Mouse (Mus musculus): ENCODE measurements around the gene Rer1. TPM values are rescaled to one million over a fixed set of nuclear protein-coding genes. Genes with fewer than 3 reads are reported as not detected.

The Rer1 gene
- polyA plus RNA-seq, 1 experiment, result 125 TPM

- no peak for TF ChIP-seq MYOD1 (IDR thresholded peaks at IDR 0.05; ENCODE audit: control insufficient read depth, insufficient read length, low read depth)
- no peak for TF ChIP-seq CTCF (IDR thresholded peaks at IDR 0.05; ENCODE audit: control insufficient read depth, insufficient read depth, insufficient read length)
- TF ChIP-seq MAX (IDR thresholded peaks at IDR 0.05), result no peak
- Histone ChIP-seq H3K4me3 (ENCODE audit: insufficient read depth, poor library complexity, severe bottlenecking) (no peak overlapping the region), H3ac (ENCODE audit: control insufficient read depth, insufficient read length, low read depth) (no peak overlapping the region), H3K36me3 (ENCODE audit: control insufficient read depth, insufficient read depth) (peaks cover 8% of the 10 kb centered on the region), H3K79me3 (ENCODE audit: low read depth) (no peaks in the 10 kb centered on the region), H3K79me2 (ENCODE audit: control insufficient read depth, insufficient read depth) (peaks cover 13% of the 10 kb centered on the region), H3K27me3 (ENCODE audit: control insufficient read depth, insufficient read depth, insufficient read length) (peaks cover 38% of the 10 kb centered on the region)
These were observed 22.3 kb downstream of the Rer1 start for GRCm38 (mm10) chr4:155063895-155064294.

DNA sequence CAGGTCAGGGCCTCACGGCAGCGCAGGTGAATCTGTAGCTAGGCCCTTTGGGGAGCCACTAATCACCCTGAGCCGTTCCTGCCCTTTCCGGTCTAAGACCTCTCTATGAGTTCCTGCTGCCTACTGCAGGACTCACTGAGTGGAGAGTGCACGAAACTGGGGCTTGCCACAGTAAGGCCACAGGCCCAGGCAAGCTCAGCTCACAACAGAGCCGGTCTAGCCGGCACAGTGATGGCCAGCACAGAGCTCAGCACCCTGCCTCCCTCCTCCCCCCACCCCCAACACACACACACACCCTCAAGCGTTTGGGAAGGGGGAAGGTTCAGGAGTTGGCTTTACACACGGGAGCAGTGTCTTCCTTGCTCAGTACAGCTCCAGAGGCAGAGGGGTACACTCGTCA lies 27.9 kb downstream of the Rer1 start:
- Histone ChIP-seq H3K4me3 (ENCODE audit: insufficient read depth, poor library complexity, severe bottlenecking) (no peak overlapping the region), H3K36me3 (ENCODE audit: control insufficient read depth, insufficient read depth) (no peaks in the 10 kb centered on the region), H3K27me3 (ENCODE audit: control insufficient read depth, insufficient read depth, insufficient read length) (peaks cover 62% of the 10 kb centered on the region), H3ac (ENCODE audit: control insufficient read depth, insufficient read length, low read depth) (no peak overlapping the region), H3K79me2 (ENCODE audit: control insufficient read depth, insufficient read depth) (no peaks in the 10 kb centered on the region), H3K79me3 (ENCODE audit: low read depth) (no peaks in the 10 kb centered on the region)
- TF ChIP-seq MAX (IDR thresholded peaks at IDR 0.05), result no peak
- TF ChIP-seq CEBPB (IDR thresholded peaks at IDR 0.05; ENCODE audit: low read depth), result no peak
- no peak for TF ChIP-seq MYOD1 (IDR thresholded peaks at IDR 0.05; ENCODE audit: control insufficient read depth, insufficient read length, low read depth)
- no peak for TF ChIP-seq MYOG (IDR thresholded peaks at IDR 0.05; ENCODE audit: control insufficient read depth, extremely low read depth, insufficient read length)
- TF ChIP-seq CTCF (IDR thresholded peaks at IDR 0.05; ENCODE audit: control insufficient read depth, insufficient read depth, insufficient read length), result no peak
- no peak for TF ChIP-seq USF1 (IDR thresholded peaks at IDR 0.05; ENCODE audit: low read depth)
- TF ChIP-seq FOSL1 (IDR thresholded peaks at IDR 0.05; ENCODE audit: insufficient read depth, low read length, poor library complexity, severe bottlenecking), result no peak

- H3K79me2 ChIP-seq (ENCODE audit: control insufficient read depth, insufficient read depth), result no peaks in the 10 kb centered on the region
- TF ChIP-seq USF1 (IDR thresholded peaks at IDR 0.05; ENCODE audit: low read depth) (no peak), MAX (IDR thresholded peaks at IDR 0.05) (no peak), FOSL1 (IDR thresholded peaks at IDR 0.05; ENCODE audit: insufficient read depth, low read length, poor library complexity, severe bottlenecking) (no peak), MYOD1 (IDR thresholded peaks at IDR 0.05; ENCODE audit: control insufficient read depth, insufficient read length, low read depth) (no peak), MYOG (IDR thresholded peaks at IDR 0.05; ENCODE audit: control insufficient read depth, extremely low read depth, insufficient read length) (no peak), CEBPB (IDR thresholded peaks at IDR 0.05; ENCODE audit: low read depth) (no peak)
- H3K27me3 ChIP-seq (ENCODE audit: control insufficient read depth, insufficient read depth, insufficient read length), result peaks cover 55% of the 10 kb centered on the region
- no peaks in the 10 kb centered on the region for H3K36me3 ChIP-seq (ENCODE audit: control insufficient read depth, insufficient read depth)
- no peak within 1 kb of the TSS for H3ac ChIP-seq (ENCODE audit: control insufficient read depth, insufficient read length, low read depth)
- H3K79me3 ChIP-seq (ENCODE audit: low read depth), result no peaks in the 10 kb centered on the region
- no peak within 1 kb of the TSS for H3K4me3 ChIP-seq (ENCODE audit: insufficient read depth, poor library complexity, severe bottlenecking)
These were observed 29.5 kb downstream of the Rer1 start, which contains the start of gene Plch2 for GRCm38 (mm10) chr4:155056724-155057123. Gene Plch2 (minus strand): TSS chr4:155056784.

GRCm38 (mm10) chr4:155050116-155050515 lies 36.1 kb downstream of the Rer1 start:
- Histone ChIP-seq H3K36me3 (ENCODE audit: control insufficient read depth, insufficient read depth) (no peaks in the 10 kb centered on the region), H3K79me2 (ENCODE audit: control insufficient read depth, insufficient read depth) (no peaks in the 10 kb centered on the region), H3K79me3 (ENCODE audit: low read depth) (no peaks in the 10 kb centered on the region), H3K4me3 (ENCODE audit: insufficient read depth, poor library complexity, severe bottlenecking) (no peak overlapping the region), H3K27me3 (ENCODE audit: control insufficient read depth, insufficient read depth, insufficient read length) (peaks cover 48% of the 10 kb centered on the region), H3ac (ENCODE audit: control insufficient read depth, insufficient read length, low read depth) (no peak overlapping the region)
- TF ChIP-seq FOSL1 (IDR thresholded peaks at IDR 0.05; ENCODE audit: insufficient read depth, low read length, poor library complexity, severe bottlenecking) (no peak), USF1 (IDR thresholded peaks at IDR 0.05; ENCODE audit: low read depth) (no peak), MYOG (IDR thresholded peaks at IDR 0.05; ENCODE audit: control insufficient read depth, extremely low read depth, insufficient read length) (no peak), CTCF (IDR thresholded peaks at IDR 0.05; ENCODE audit: control insufficient read depth, insufficient read depth, insufficient read length) (no peak), CEBPB (IDR thresholded peaks at IDR 0.05; ENCODE audit: low read depth) (no peak), MAX (IDR thresholded peaks at IDR 0.05) (no peak), MYOD1 (IDR thresholded peaks at IDR 0.05; ENCODE audit: control insufficient read depth, insufficient read length, low read depth) (no peak)

- H3K79me2 ChIP-seq (ENCODE audit: control insufficient read depth, insufficient read depth), result no peaks in the 10 kb centered on the region
- H3K79me3 ChIP-seq (ENCODE audit: low read depth), result no peaks in the 10 kb centered on the region
- H3K4me3 ChIP-seq (ENCODE audit: insufficient read depth, poor library complexity, severe bottlenecking), result no peak overlapping the region
- no peak overlapping the region for H3ac ChIP-seq (ENCODE audit: control insufficient read depth, insufficient read length, low read depth)
- peaks cover 77% of the 10 kb centered on the region for H3K27me3 ChIP-seq (ENCODE audit: control insufficient read depth, insufficient read depth, insufficient read length)
- H3K36me3 ChIP-seq (ENCODE audit: control insufficient read depth, insufficient read depth), result no peaks in the 10 kb centered on the region
- no peak for TF ChIP-seq MAX (IDR thresholded peaks at IDR 0.05)
- TF ChIP-seq MYOD1 (IDR thresholded peaks at IDR 0.05; ENCODE audit: control insufficient read depth, insufficient read length, low read depth), result no peak
These were observed 39.5 kb downstream of the Rer1 start for GRCm38 (mm10) chr4:155046636-155047035.

DNA sequence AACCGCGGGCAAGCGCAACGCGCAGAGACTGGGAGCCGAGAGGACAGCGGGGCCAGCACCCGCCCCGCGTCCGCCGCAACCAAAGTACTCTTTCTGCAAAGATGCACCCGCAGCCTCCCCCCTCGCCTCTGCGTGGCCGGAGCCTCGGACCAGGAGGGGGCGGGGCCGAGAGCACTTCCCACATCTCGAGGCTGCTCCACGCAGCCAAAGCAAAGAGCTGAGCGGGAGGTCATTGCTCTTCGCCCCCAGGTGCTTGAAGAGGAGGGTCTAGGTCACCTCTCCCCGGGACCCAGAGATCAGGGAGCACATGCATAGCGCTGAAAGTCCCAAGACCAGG lies 42.9 kb downstream of the Rer1 start:
- no peak overlapping the region for H3ac ChIP-seq (ENCODE audit: control insufficient read depth, insufficient read length, low read depth)
- TF ChIP-seq MYOD1 (IDR thresholded peaks at IDR 0.05; ENCODE audit: control insufficient read depth, insufficient read length, low read depth), result no peak
- no peak for TF ChIP-seq CEBPB (IDR thresholded peaks at IDR 0.05; ENCODE audit: low read depth)
- TF ChIP-seq CTCF (IDR thresholded peaks at IDR 0.05; ENCODE audit: control insufficient read depth, insufficient read depth, insufficient read length), result no peak
- TF ChIP-seq MYOG (IDR thresholded peaks at IDR 0.05; ENCODE audit: control insufficient read depth, extremely low read depth, insufficient read length), result no peak
- TF ChIP-seq FOSL1 (IDR thresholded peaks at IDR 0.05; ENCODE audit: insufficient read depth, low read length, poor library complexity, severe bottlenecking), result no peak
- TF ChIP-seq MAX (IDR thresholded peaks at IDR 0.05), result no peak
- TF ChIP-seq USF1 (IDR thresholded peaks at IDR 0.05; ENCODE audit: low read depth), result no peak
- H3K4me3 ChIP-seq (ENCODE audit: insufficient read depth, poor library complexity, severe bottlenecking), result no peak overlapping the region
- peaks cover 82% of the 10 kb centered on the region for H3K27me3 ChIP-seq (ENCODE audit: control insufficient read depth, insufficient read depth, insufficient read length)
- no peaks in the 10 kb centered on the region for H3K79me2 ChIP-seq (ENCODE audit: control insufficient read depth, insufficient read depth)
- H3K36me3 ChIP-seq (ENCODE audit: control insufficient read depth, insufficient read depth), result no peaks in the 10 kb centered on the region
- H3K79me3 ChIP-seq (ENCODE audit: low read depth), result no peaks in the 10 kb centered on the region
